Mouse (Mus musculus): ENCODE measurements around the gene Hrh1. TPM values are rescaled to one million over a fixed set of nuclear protein-coding genes. Genes with fewer than 3 reads are reported as not detected.

Hrh1 gene
- polyA plus RNA-seq, 1 experiment from 2014 or later, result 2.1 TPM

GRCm38 (mm10) chr6:114434524-114434923 is 36.8 kb downstream of the Hrh1 start:
- no peaks in the 10 kb centered on the region for H3K9me3 ChIP-seq (ENCODE audit: control insufficient read depth, low read length)
- H3K27ac ChIP-seq (ENCODE audit: low read depth), result no peak overlapping the region
- no peaks in the 10 kb centered on the region for H3K27me3 ChIP-seq (replicated peaks; ENCODE audit: control insufficient read depth, insufficient read depth, low read length)
- H3K36me3 ChIP-seq (ENCODE audit: control insufficient read depth, insufficient read depth, low read length), result no peaks in the 10 kb centered on the region
- H3K4me1 ChIP-seq (replicated peaks; ENCODE audit: control insufficient read depth, insufficient read depth, low read length), result peaks cover 4% of the 10 kb centered on the region; the same call in 1 of the 2 replicates
- WGBS, result 89% methylated on average over 5 of the region's 5 CpGs
- no peak overlapping the region for H3K4me2 ChIP-seq (ENCODE audit: low read length)
- ATAC-seq (replicated peaks; ENCODE audit: low FRiP score, low TSS enrichment, low read depth), result no peak
- no peak overlapping the region for H3K9ac ChIP-seq (ENCODE audit: low read length)
- no peak overlapping the region for H3K4me3 ChIP-seq (ENCODE audit: low read depth, low read length)
- no peak for DNase-seq (ENCODE audit: low spot score)

- ATAC-seq (replicated peaks; ENCODE audit: low FRiP score, low TSS enrichment, low read depth) (no peak), DNase-seq (ENCODE audit: low spot score) (no peak)
- Histone ChIP-seq H3K4me1 (replicated peaks; ENCODE audit: control insufficient read depth, insufficient read depth, low read length) (no peaks in the 10 kb centered on the region), H3K36me3 (ENCODE audit: control insufficient read depth, insufficient read depth, low read length) (no peaks in the 10 kb centered on the region), H3K27me3 (replicated peaks; ENCODE audit: control insufficient read depth, insufficient read depth, low read length) (no peaks in the 10 kb centered on the region), H3K4me3 (ENCODE audit: low read depth, low read length) (no peak overlapping the region), H3K4me2 (ENCODE audit: low read length) (no peak overlapping the region), H3K9ac (ENCODE audit: low read length) (no peak overlapping the region), H3K27ac (ENCODE audit: low read depth) (no peak overlapping the region), H3K9me3 (ENCODE audit: control insufficient read depth, low read length) (no peaks in the 10 kb centered on the region)
- WGBS, result 60% methylated on average over 2 of the region's 2 CpGs
These were observed 42.6 kb downstream of the Hrh1 start for GRCm38 (mm10) chr6:114440302-114440701.

GRCm38 (mm10) chr6:114440788-114441453 is 43.2 kb downstream of the Hrh1 start:
- H3K4me2 ChIP-seq (ENCODE audit: low read length), result no peak overlapping the region
- no peak for DNase-seq (ENCODE audit: low spot score)
- no peak overlapping the region for H3K9ac ChIP-seq (ENCODE audit: low read length)
- no peak overlapping the region for H3K4me3 ChIP-seq (ENCODE audit: low read depth, low read length)
- 61% methylated on average over 10 of the region's 10 CpGs for WGBS
- no peak for ATAC-seq (replicated peaks; ENCODE audit: low FRiP score, low TSS enrichment, low read depth)
- no peaks in the 10 kb centered on the region for H3K9me3 ChIP-seq (ENCODE audit: control insufficient read depth, low read length)
- H3K4me1 ChIP-seq (replicated peaks; ENCODE audit: control insufficient read depth, insufficient read depth, low read length), result no peaks in the 10 kb centered on the region
- H3K27me3 ChIP-seq (replicated peaks; ENCODE audit: control insufficient read depth, insufficient read depth, low read length), result no peaks in the 10 kb centered on the region
- H3K27ac ChIP-seq (ENCODE audit: low read depth), result no peak overlapping the region
- no peaks in the 10 kb centered on the region for H3K36me3 ChIP-seq (ENCODE audit: control insufficient read depth, insufficient read depth, low read length)

GRCm38 (mm10) chr6:114444247-114444844 is 46.6 kb downstream of the Hrh1 start:
- H3K27me3 ChIP-seq (replicated peaks; ENCODE audit: control insufficient read depth, insufficient read depth, low read length), result no peaks in the 10 kb centered on the region
- H3K4me3 ChIP-seq (ENCODE audit: low read depth, low read length), result no peak overlapping the region
- no peak overlapping the region for H3K27ac ChIP-seq (ENCODE audit: low read depth)
- no peaks in the 10 kb centered on the region for H3K36me3 ChIP-seq (ENCODE audit: control insufficient read depth, insufficient read depth, low read length)
- H3K9me3 ChIP-seq (ENCODE audit: control insufficient read depth, low read length), result no peaks in the 10 kb centered on the region
- H3K9ac ChIP-seq (ENCODE audit: low read length), result no peak overlapping the region
- no peak for ATAC-seq (replicated peaks; ENCODE audit: low FRiP score, low TSS enrichment, low read depth)
- DNase-seq (ENCODE audit: low spot score), result no peak
- WGBS, result 74% methylated on average over 1 of the region's 1 CpGs
- no peaks in the 10 kb centered on the region for H3K4me1 ChIP-seq (replicated peaks; ENCODE audit: control insufficient read depth, insufficient read depth, low read length)
- no peak overlapping the region for H3K4me2 ChIP-seq (ENCODE audit: low read length)

- no peaks in the 10 kb centered on the region for H3K36me3 ChIP-seq (ENCODE audit: control insufficient read depth, insufficient read depth, low read length)
- no peaks in the 10 kb centered on the region for H3K9me3 ChIP-seq (ENCODE audit: control insufficient read depth, low read length)
- ATAC-seq (replicated peaks; ENCODE audit: low FRiP score, low TSS enrichment, low read depth), result no peak
- H3K9ac ChIP-seq (ENCODE audit: low read length), result no peak overlapping the region
- no peaks in the 10 kb centered on the region for H3K27me3 ChIP-seq (replicated peaks; ENCODE audit: control insufficient read depth, insufficient read depth, low read length)
- H3K27ac ChIP-seq (ENCODE audit: low read depth), result no peak overlapping the region
- WGBS, result 58% methylated on average over 3 of the region's 3 CpGs
- H3K4me3 ChIP-seq (ENCODE audit: low read depth, low read length), result no peak overlapping the region
- no peaks in the 10 kb centered on the region for H3K4me1 ChIP-seq (replicated peaks; ENCODE audit: control insufficient read depth, insufficient read depth, low read length)
- H3K4me2 ChIP-seq (ENCODE audit: low read length), result no peak overlapping the region
- no peak for DNase-seq (ENCODE audit: low spot score)
These were observed 47.2 kb downstream of the Hrh1 start for GRCm38 (mm10) chr6:114444976-114445375.

- no peak overlapping the region for H3K27ac ChIP-seq (ENCODE audit: low read depth)
- H3K27me3 ChIP-seq (replicated peaks; ENCODE audit: control insufficient read depth, insufficient read depth, low read length), result no peaks in the 10 kb centered on the region
- DNase-seq (ENCODE audit: low spot score) (no peak), ATAC-seq (replicated peaks; ENCODE audit: low FRiP score, low TSS enrichment, low read depth) (no peak)
- H3K36me3 ChIP-seq (ENCODE audit: control insufficient read depth, insufficient read depth, low read length), result no peaks in the 10 kb centered on the region
- H3K4me1 ChIP-seq (replicated peaks; ENCODE audit: control insufficient read depth, insufficient read depth, low read length), result 0 out of 2 replicates have a peak, but pooled peaks cover 5% of the 10 kb centered on the region
- no peaks in the 10 kb centered on the region for H3K9me3 ChIP-seq (ENCODE audit: control insufficient read depth, low read length)
- H3K9ac ChIP-seq (ENCODE audit: low read length), result no peak overlapping the region
- 67% methylated on average over 9 of the region's 9 CpGs for WGBS
- no peak overlapping the region for H3K4me2 ChIP-seq (ENCODE audit: low read length)
- H3K4me3 ChIP-seq (ENCODE audit: low read depth, low read length), result no peak overlapping the region
These were observed 51.2 kb downstream of the Hrh1 start for GRCm38 (mm10) chr6:114448888-114449287.

GRCm38 (mm10) chr6:114455267-114455666 is 57.5 kb downstream of the Hrh1 start:
- Histone ChIP-seq H3K4me2 (ENCODE audit: low read length) (no peak overlapping the region), H3K9me3 (ENCODE audit: control insufficient read depth, low read length) (no peaks in the 10 kb centered on the region), H3K4me1 (replicated peaks; ENCODE audit: control insufficient read depth, insufficient read depth, low read length) (peaks cover 19% of the 10 kb centered on the region; the same call in 1 of the 2 replicates), H3K27me3 (replicated peaks; ENCODE audit: control insufficient read depth, insufficient read depth, low read length) (no peaks in the 10 kb centered on the region), H3K4me3 (ENCODE audit: low read depth, low read length) (no peak overlapping the region), H3K9ac (ENCODE audit: low read length) (no peak overlapping the region), H3K36me3 (ENCODE audit: control insufficient read depth, insufficient read depth, low read length) (no peaks in the 10 kb centered on the region), H3K27ac (ENCODE audit: low read depth) (no peak overlapping the region)
- DNase-seq (ENCODE audit: low spot score) (no peak), ATAC-seq (replicated peaks; ENCODE audit: low FRiP score, low TSS enrichment, low read depth) (no peak)
- 87% methylated on average over 4 of the region's 4 CpGs for WGBS

GRCm38 (mm10) chr6:114456255-114457042 is 58.7 kb downstream of the Hrh1 start:
- H3K27me3 ChIP-seq (replicated peaks; ENCODE audit: control insufficient read depth, insufficient read depth, low read length), result no peaks in the 10 kb centered on the region
- WGBS, result 39% methylated on average over 12 of the region's 12 CpGs
- H3K36me3 ChIP-seq (ENCODE audit: control insufficient read depth, insufficient read depth, low read length), result no peaks in the 10 kb centered on the region
- no peak for ATAC-seq (replicated peaks; ENCODE audit: low FRiP score, low TSS enrichment, low read depth)
- no peak for DNase-seq (ENCODE audit: low spot score)
- H3K9ac ChIP-seq (ENCODE audit: low read length), result no peak overlapping the region
- no peaks in the 10 kb centered on the region for H3K9me3 ChIP-seq (ENCODE audit: control insufficient read depth, low read length)
- H3K4me2 ChIP-seq (ENCODE audit: low read length), result no peak overlapping the region
- peaks cover 19% of the 10 kb centered on the region; the same call in 1 of the 2 replicates for H3K4me1 ChIP-seq (replicated peaks; ENCODE audit: control insufficient read depth, insufficient read depth, low read length)
- no peak overlapping the region for H3K4me3 ChIP-seq (ENCODE audit: low read depth, low read length)
- H3K27ac ChIP-seq (ENCODE audit: low read depth), result no peak overlapping the region

Data from intestine, embryonic 14.5 days (tissue).